Mouse (Mus musculus): Measurements from ENCODE around the gene Pcmt1. TPM values are rescaled to one million over a fixed set of nuclear protein-coding genes. Genes with fewer than 3 reads are reported as not detected.
A peak's percentile ranks its signal among the peaks of the same experiment; 100 is the strongest.

The Pcmt1 gene
- polyA plus RNA-seq, 1 experiment from 2014 or later: 130 TPM

DNA sequence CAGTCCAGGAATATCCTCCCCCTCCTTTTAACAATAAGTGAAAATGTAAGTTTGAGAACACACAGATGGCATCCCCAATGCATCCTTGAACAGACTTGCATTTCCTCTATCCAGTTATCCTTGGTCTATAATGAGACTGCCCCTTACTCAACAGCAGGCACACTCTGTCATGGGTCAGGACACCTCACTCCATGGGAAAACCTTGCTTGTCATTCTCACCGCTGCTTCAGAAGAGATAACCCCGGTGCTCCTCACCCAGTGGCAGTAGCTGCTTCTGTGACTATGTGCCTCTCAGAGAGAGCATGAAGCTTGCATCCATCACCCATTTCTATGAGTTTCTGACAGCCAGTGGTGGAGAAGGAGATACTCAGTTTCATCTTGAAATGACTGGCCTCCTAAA, 74.5 kb downstream of the Pcmt1 start:
- Histone ChIP-seq H3K36me3 (ENCODE audit: control insufficient read depth, insufficient read depth, low read length) (no peaks in the 10 kb centered on the region), H3K27me3 (ENCODE audit: control insufficient read depth, insufficient read depth, low read length) (no peaks in the 10 kb centered on the region), H3K4me1 (ENCODE audit: control insufficient read depth in 2 of 2, insufficient read depth in 2 of 2, low read length in 2 of 2) (no peaks in the 10 kb centered on the region), H3K4me2 (ENCODE audit: low read length) (no peak overlapping the region), H3K9me3 (ENCODE audit: control insufficient read depth, low read length) (no peaks in the 10 kb centered on the region), H3K27ac (replicated peaks in 1 of 2; ENCODE audit: control insufficient read depth in 1 of 2, insufficient read depth in 1 of 2, low read depth in 2 of 2, low read length in 2 of 2) (no peak overlapping the region), H3K4me3 (ENCODE audit: control insufficient read depth in 1 of 2, insufficient read depth in 1 of 2, low read depth in 1 of 2, low read length in 2 of 2) (no peak overlapping the region), H3K9ac (ENCODE audit: low read length) (no peak overlapping the region)
- 52% methylated on average over 2 of the region's 2 CpGs for WGBS
- no peak for ATAC-seq (ENCODE audit: insufficient number of reproducible peaks, insufficient read depth, low FRiP score, low read depth)

GRCm38 (mm10) chr10:7605168-7605567, 75.8 kb downstream of the Pcmt1 start:
- H3K9ac ChIP-seq (ENCODE audit: low read length): no peak overlapping the region
- H3K27ac ChIP-seq (replicated peaks in 1 of 2; ENCODE audit: control insufficient read depth in 1 of 2, insufficient read depth in 1 of 2, low read depth in 2 of 2, low read length in 2 of 2): no peak overlapping the region
- H3K4me1 ChIP-seq (ENCODE audit: control insufficient read depth in 2 of 2, insufficient read depth in 2 of 2, low read length in 2 of 2): no peaks in the 10 kb centered on the region
- no peak overlapping the region for H3K4me2 ChIP-seq (ENCODE audit: low read length)
- WGBS: 67% methylated on average over 2 of the region's 2 CpGs
- no peak overlapping the region for H3K4me3 ChIP-seq (ENCODE audit: control insufficient read depth in 1 of 2, insufficient read depth in 1 of 2, low read depth in 1 of 2, low read length in 2 of 2)
- no peaks in the 10 kb centered on the region for H3K9me3 ChIP-seq (ENCODE audit: control insufficient read depth, low read length)
- H3K27me3 ChIP-seq (ENCODE audit: control insufficient read depth, insufficient read depth, low read length): no peaks in the 10 kb centered on the region
- no peaks in the 10 kb centered on the region for H3K36me3 ChIP-seq (ENCODE audit: control insufficient read depth, insufficient read depth, low read length)
- ATAC-seq (ENCODE audit: insufficient number of reproducible peaks, insufficient read depth, low FRiP score, low read depth): no peak

DNA sequence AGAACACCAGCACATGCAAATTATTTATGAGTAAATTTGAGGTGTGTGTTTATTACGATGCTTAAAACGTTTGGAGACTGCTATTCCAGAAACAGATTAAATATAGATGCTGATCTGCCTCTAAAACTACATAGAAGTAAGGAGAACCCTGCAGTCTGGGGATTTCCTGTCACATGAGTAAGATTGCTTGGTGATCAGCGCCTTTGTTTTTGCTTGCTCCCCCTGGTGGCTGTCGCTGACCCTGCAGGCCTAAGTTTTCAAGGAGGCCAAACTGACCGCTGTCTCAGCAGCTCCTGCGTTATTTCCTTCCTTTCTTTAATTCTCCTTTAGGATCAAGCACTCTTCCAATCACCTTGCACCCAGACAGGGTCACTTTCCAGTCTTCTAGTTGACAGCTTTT, 80.3 kb downstream of the Pcmt1 start:
- no peak overlapping the region for H3K4me2 ChIP-seq (ENCODE audit: low read length)
- ATAC-seq (ENCODE audit: insufficient number of reproducible peaks, insufficient read depth, low FRiP score, low read depth): no peak
- no peak overlapping the region for H3K9ac ChIP-seq (ENCODE audit: low read length)

GRCm38 (mm10) chr10:7598177-7598576, 82.8 kb downstream of the Pcmt1 start:
- 85% methylated on average over 7 of the region's 7 CpGs for WGBS
- H3K4me1 ChIP-seq (ENCODE audit: control insufficient read depth in 2 of 2, insufficient read depth in 2 of 2, low read length in 2 of 2): no peaks in the 10 kb centered on the region
- no peaks in the 10 kb centered on the region for H3K36me3 ChIP-seq (ENCODE audit: control insufficient read depth, insufficient read depth, low read length)
- no peaks in the 10 kb centered on the region for H3K9me3 ChIP-seq (ENCODE audit: control insufficient read depth, low read length)
- no peak overlapping the region for H3K27ac ChIP-seq (replicated peaks in 1 of 2; ENCODE audit: control insufficient read depth in 1 of 2, insufficient read depth in 1 of 2, low read depth in 2 of 2, low read length in 2 of 2)
- no peak overlapping the region for H3K4me3 ChIP-seq (ENCODE audit: control insufficient read depth in 1 of 2, insufficient read depth in 1 of 2, low read depth in 1 of 2, low read length in 2 of 2)
- ATAC-seq (ENCODE audit: insufficient number of reproducible peaks, insufficient read depth, low FRiP score, low read depth): no peak
- H3K27me3 ChIP-seq (ENCODE audit: control insufficient read depth, insufficient read depth, low read length): no peaks in the 10 kb centered on the region
- no peak overlapping the region for H3K4me2 ChIP-seq (ENCODE audit: low read length)
- no peak overlapping the region for H3K9ac ChIP-seq (ENCODE audit: low read length)

More for the DNA sequence above, 80.3 kb downstream of the Pcmt1 start:
- Histone ChIP-seq H3K9me3 (ENCODE audit: control insufficient read depth, low read length) (no peaks in the 10 kb centered on the region), H3K36me3 (ENCODE audit: control insufficient read depth, insufficient read depth, low read length) (no peaks in the 10 kb centered on the region), H3K4me3 (ENCODE audit: control insufficient read depth in 1 of 2, insufficient read depth in 1 of 2, low read depth in 1 of 2, low read length in 2 of 2) (no peak overlapping the region), H3K4me1 (ENCODE audit: control insufficient read depth in 2 of 2, insufficient read depth in 2 of 2, low read length in 2 of 2) (no peaks in the 10 kb centered on the region), H3K27ac (replicated peaks in 1 of 2; ENCODE audit: control insufficient read depth in 1 of 2, insufficient read depth in 1 of 2, low read depth in 2 of 2, low read length in 2 of 2) (no peak overlapping the region), H3K27me3 (ENCODE audit: control insufficient read depth, insufficient read depth, low read length) (no peaks in the 10 kb centered on the region)
- 13% methylated on average over 6 of the region's 6 CpGs for WGBS

GRCm38 (mm10) chr10:7596251-7596650, 84.7 kb downstream of the Pcmt1 start:
- Histone ChIP-seq H3K27me3 (ENCODE audit: control insufficient read depth, insufficient read depth, low read length) (peaks cover 7% of the 10 kb centered on the region), H3K36me3 (ENCODE audit: control insufficient read depth, insufficient read depth, low read length) (no peaks in the 10 kb centered on the region), H3K27ac (replicated peaks in 1 of 2; ENCODE audit: control insufficient read depth in 1 of 2, insufficient read depth in 1 of 2, low read depth in 2 of 2, low read length in 2 of 2) (no peak overlapping the region), H3K9ac (ENCODE audit: low read length) (no peak overlapping the region), H3K9me3 (ENCODE audit: control insufficient read depth, low read length) (no peaks in the 10 kb centered on the region), H3K4me3 (ENCODE audit: control insufficient read depth in 1 of 2, insufficient read depth in 1 of 2, low read depth in 1 of 2, low read length in 2 of 2) (no peak overlapping the region), H3K4me2 (ENCODE audit: low read length) (no peak overlapping the region), H3K4me1 (ENCODE audit: control insufficient read depth in 2 of 2, insufficient read depth in 2 of 2, low read length in 2 of 2) (no peaks in the 10 kb centered on the region; a peak in 1 of 4 replicates)
- 71% methylated on average over 1 of the region's 1 CpGs for WGBS
- no peak for ATAC-seq (ENCODE audit: insufficient number of reproducible peaks, insufficient read depth, low FRiP score, low read depth)

GRCm38 (mm10) chr10:7594797-7595196, 86.1 kb downstream of the Pcmt1 start:
- Histone ChIP-seq H3K4me1 (ENCODE audit: control insufficient read depth in 2 of 2, insufficient read depth in 2 of 2, low read length in 2 of 2) (peaks cover 0 to 8% of the 10 kb centered on the region in 2 experiments; a peak in 3 of 4 replicates), H3K27me3 (ENCODE audit: control insufficient read depth, insufficient read depth, low read length) (peaks cover 10% of the 10 kb centered on the region), H3K36me3 (ENCODE audit: control insufficient read depth, insufficient read depth, low read length) (no peaks in the 10 kb centered on the region), H3K9me3 (ENCODE audit: control insufficient read depth, low read length) (no peaks in the 10 kb centered on the region), H3K4me3 (ENCODE audit: control insufficient read depth in 1 of 2, insufficient read depth in 1 of 2, low read depth in 1 of 2, low read length in 2 of 2) (no peak overlapping the region), H3K9ac (ENCODE audit: low read length) (no peak overlapping the region), H3K4me2 (ENCODE audit: low read length) (no peak overlapping the region), H3K27ac (replicated peaks in 1 of 2; ENCODE audit: control insufficient read depth in 1 of 2, insufficient read depth in 1 of 2, low read depth in 2 of 2, low read length in 2 of 2) (no peak overlapping the region)
- ATAC-seq (ENCODE audit: insufficient number of reproducible peaks, insufficient read depth, low FRiP score, low read depth): no peak
- 49% methylated on average over 7 of the region's 7 CpGs for WGBS

GRCm38 (mm10) chr10:7590792-7591191, 90.1 kb downstream of the Pcmt1 start:
- peak overlapping the region; percentile 60 to 63; a peak in 3 of 4 replicates for H3K4me3 ChIP-seq (ENCODE audit: control insufficient read depth in 1 of 2, insufficient read depth in 1 of 2, low read depth in 1 of 2, low read length in 2 of 2)
- H3K9me3 ChIP-seq (ENCODE audit: control insufficient read depth, low read length): no peaks in the 10 kb centered on the region
- no peaks in the 10 kb centered on the region for H3K36me3 ChIP-seq (ENCODE audit: control insufficient read depth, insufficient read depth, low read length)
- H3K27me3 ChIP-seq (ENCODE audit: control insufficient read depth, insufficient read depth, low read length): peaks cover 10% of the 10 kb centered on the region
- WGBS: 7% methylated on average over 8 of the region's 8 CpGs
- peaks cover 0 to 8% of the 10 kb centered on the region in 2 experiments; a peak in 3 of 4 replicates for H3K4me1 ChIP-seq (ENCODE audit: control insufficient read depth in 2 of 2, insufficient read depth in 2 of 2, low read length in 2 of 2)
- no peak overlapping the region for H3K27ac ChIP-seq (replicated peaks in 1 of 2; ENCODE audit: control insufficient read depth in 1 of 2, insufficient read depth in 1 of 2, low read depth in 2 of 2, low read length in 2 of 2)
- ATAC-seq (ENCODE audit: insufficient number of reproducible peaks, insufficient read depth, low FRiP score, low read depth): no peak
- peak overlapping the region; percentile 55; the same call in 1 of the 2 replicates for H3K9ac ChIP-seq (ENCODE audit: low read length)
- peak overlapping the region; percentile 98 for H3K4me2 ChIP-seq (ENCODE audit: low read length)

DNA sequence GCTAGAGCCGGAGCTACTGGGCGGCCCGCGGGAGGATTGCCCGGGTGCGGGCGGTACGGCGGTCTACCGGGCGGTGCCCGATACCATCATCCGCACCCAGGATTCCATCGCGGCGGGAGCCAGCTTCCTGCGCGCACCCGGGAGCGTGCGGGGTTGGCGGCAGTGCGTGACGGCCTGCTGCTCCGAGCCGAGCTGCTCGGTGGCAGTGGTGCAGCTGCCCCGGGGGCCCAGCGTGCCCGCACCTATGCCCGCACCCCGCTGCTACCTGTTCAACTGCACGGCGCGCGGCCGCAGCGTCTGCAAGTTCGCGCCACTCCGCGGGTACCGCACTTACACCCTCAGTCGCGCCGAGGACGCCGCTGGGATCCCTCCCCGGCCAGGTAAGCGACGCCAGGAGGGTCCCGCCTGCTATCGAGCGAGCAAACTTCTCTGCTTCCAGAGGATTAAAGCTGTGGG, 90.7 kb downstream of the Pcmt1 start:
- H3K27ac ChIP-seq (replicated peaks in 1 of 2; ENCODE audit: control insufficient read depth in 1 of 2, insufficient read depth in 1 of 2, low read depth in 2 of 2, low read length in 2 of 2): no peak overlapping the region
- peaks cover 10% of the 10 kb centered on the region for H3K27me3 ChIP-seq (ENCODE audit: control insufficient read depth, insufficient read depth, low read length)
- H3K9ac ChIP-seq (ENCODE audit: low read length): peak overlapping the region; percentile 55
- no peaks in the 10 kb centered on the region for H3K36me3 ChIP-seq (ENCODE audit: control insufficient read depth, insufficient read depth, low read length)
- under 1% methylated on average over 49 of the region's 54 CpGs for WGBS
- H3K4me1 ChIP-seq (ENCODE audit: control insufficient read depth in 2 of 2, insufficient read depth in 2 of 2, low read length in 2 of 2): peaks cover 0 to 8% of the 10 kb centered on the region in 2 experiments; a peak in 3 of 4 replicates
- H3K4me3 ChIP-seq (ENCODE audit: control insufficient read depth in 1 of 2, insufficient read depth in 1 of 2, low read depth in 1 of 2, low read length in 2 of 2): peak overlapping the region; percentile 60 to 63
- H3K4me2 ChIP-seq (ENCODE audit: low read length): peak overlapping the region; percentile 98
- no peaks in the 10 kb centered on the region for H3K9me3 ChIP-seq (ENCODE audit: control insufficient read depth, low read length)
- no peak; the same call in 1 of the 2 replicates for ATAC-seq (ENCODE audit: insufficient number of reproducible peaks, insufficient read depth, low FRiP score, low read depth)
